Mouse (Mus musculus): ENCODE data around the gene Blvra. TPM values are rescaled to one million over a fixed set of nuclear protein-coding genes. Genes with fewer than 3 reads are reported as not detected.

Gene Blvra
- total RNA-seq (2014; fragmentation: Nextera tagmentation) (17.3 and 18.3 TPM in 2 replicates), total RNA-seq (2017) (30.6 and 35.4 TPM in 2 replicates), polyA plus RNA-seq (2012) (2.0 and 3.1 TPM in 2 replicates)

DNA sequence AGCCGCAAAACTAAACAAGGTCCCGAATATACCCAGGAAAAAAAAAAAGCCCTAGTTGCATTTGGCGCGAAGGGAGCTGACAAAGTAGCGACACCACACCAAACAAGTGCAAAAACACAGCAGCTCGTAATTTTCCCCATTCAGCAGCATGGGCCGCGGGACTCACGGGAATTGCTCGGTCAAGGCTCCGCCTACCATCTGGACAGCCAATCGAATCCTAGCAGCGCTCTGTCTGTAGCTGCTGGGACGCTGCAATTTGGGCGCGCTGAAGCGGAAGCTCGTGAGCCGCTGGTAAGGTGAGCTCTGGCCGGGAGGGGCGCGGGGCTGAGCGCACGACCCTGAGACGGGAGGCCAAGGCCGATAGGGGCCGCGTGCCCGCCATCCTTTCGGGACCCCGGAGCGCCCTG lies at the start of gene Blvra:
TSS of gene Blvra (plus strand) at position 231 of the 407 bp plus-strand sequence.
- H3K4me3 ChIP-seq (ENCODE audit: low read depth, low read length), result peak within 1 kb of the TSS; percentile 76
- peak; percentile 99 for ATAC-seq (ENCODE audit: extremely low read depth, insufficient number of reproducible peaks, low FRiP score, poor library complexity, severe bottlenecking)
- peaks cover 19% of the 10 kb centered on the region for H3K4me1 ChIP-seq (ENCODE audit: insufficient read depth, low read depth, low read length)
- H3K9me3 ChIP-seq (replicated peaks), result no peaks in the 10 kb centered on the region
- peak; percentile 91 for DNase-seq (ENCODE audit: low spot score)
- H3K36me3 ChIP-seq (replicated peaks), result peaks cover 32% of the 10 kb centered on the region
- TF ChIP-seq GATA2 (IDR thresholded peaks at IDR 0.05; ENCODE audit: borderline replicate concordance, low read depth, low read length) (no peak), CTCF (IDR thresholded peaks at IDR 0.05; ENCODE audit: low read depth, low read length) (no peak)
- H3K27me3 ChIP-seq (ENCODE audit: insufficient read depth, low read length), result no peaks in the 10 kb centered on the region

DNA sequence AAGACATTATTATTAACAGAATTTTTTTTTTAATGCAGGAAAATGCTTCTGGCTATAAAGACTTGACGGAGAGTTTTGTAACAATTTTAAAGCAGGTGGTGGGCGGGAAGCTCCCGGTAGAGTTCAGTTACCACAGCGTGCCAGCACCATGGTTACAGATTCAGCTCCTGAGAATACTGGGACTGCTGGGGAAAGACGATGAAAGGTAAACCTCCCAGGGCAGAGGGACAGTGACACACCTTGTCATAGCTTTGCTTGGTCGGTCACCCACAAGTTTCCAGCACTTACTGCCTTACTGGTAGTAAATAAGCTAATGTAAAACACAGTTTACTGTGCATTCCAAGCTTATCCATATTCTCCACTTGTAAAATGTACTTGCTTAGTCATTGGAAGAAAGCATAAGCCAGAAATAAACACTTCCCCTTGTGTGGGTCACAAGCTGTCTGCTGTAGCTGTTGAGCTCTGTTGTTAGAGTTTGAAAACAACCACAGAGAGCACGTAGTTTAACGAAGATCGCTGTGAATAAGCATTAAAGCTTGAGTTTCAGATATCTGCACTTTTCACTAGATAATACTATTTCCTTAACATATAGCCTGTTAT lies 35.4 kb upstream of the Blvra start:
- Histone ChIP-seq H3K36me3 (replicated peaks) (peaks cover 63% of the 10 kb centered on the region), H3K4me3 (ENCODE audit: low read depth, low read length) (no peak overlapping the region)
- ATAC-seq (ENCODE audit: extremely low read depth, insufficient number of reproducible peaks, low FRiP score, poor library complexity, severe bottlenecking), result no peak

DNA sequence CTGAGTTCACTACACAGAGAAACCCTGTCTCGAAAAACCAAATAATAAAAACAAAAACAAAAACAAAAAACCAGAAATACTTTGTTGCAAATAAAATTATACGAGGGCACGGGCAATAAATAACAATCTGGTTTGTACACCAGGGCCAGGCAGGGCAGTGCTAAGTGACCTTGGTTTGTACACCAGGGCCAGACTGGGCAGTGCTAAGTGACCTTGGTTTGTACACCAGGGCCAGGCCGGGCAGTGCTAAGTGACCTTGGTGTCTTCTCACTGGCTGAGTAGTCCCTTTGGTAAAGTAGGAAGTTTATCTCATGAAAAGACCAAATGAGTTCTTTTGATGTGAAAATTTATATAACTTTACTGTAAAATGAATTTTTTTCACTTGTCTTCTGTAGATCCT lies 33.2 kb upstream of the Blvra start:
- peaks cover 64% of the 10 kb centered on the region for H3K36me3 ChIP-seq (replicated peaks)
- no peak for DNase-seq (ENCODE audit: low spot score)

More for the DNA sequence above, 35.4 kb upstream of the Blvra start:
- Histone ChIP-seq H3K27me3 (ENCODE audit: insufficient read depth, low read length) (no peaks in the 10 kb centered on the region), H3K4me1 (ENCODE audit: insufficient read depth, low read depth, low read length) (no peaks in the 10 kb centered on the region), H3K9me3 (replicated peaks) (no peaks in the 10 kb centered on the region)
- no peak for DNase-seq (ENCODE audit: low spot score)
- no peak for TF ChIP-seq GATA2 (IDR thresholded peaks at IDR 0.05; ENCODE audit: borderline replicate concordance, low read depth, low read length)
- TF ChIP-seq GATA1 (IDR thresholded peaks at IDR 0.05; ENCODE audit: borderline replicate concordance, low read length), result no peak
- no peak for TF ChIP-seq TAL1 (conservative IDR thresholded peaks at IDR 0.05; ENCODE audit: low read depth, low read length)

DNA sequence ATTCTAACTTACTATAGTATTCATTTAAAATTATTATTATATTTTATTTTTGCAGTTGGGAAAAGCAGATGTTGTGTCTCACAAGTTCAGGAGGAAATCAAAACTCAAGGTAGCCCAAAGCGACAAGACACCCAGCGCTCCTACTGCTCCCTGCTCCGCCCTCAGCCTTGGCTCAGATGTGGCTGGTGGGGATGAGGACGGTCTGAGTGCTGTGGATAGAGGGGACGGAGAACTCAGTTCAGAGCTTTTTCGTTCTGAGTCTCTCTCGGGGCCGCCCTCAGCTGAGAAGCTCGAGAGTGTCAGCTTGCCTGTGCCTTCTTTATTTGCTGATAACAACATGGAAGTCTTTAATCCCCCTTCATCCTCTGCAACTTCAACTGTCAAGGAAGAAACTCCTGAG lies 9.0 kb upstream of the Blvra start:
- Histone ChIP-seq H3K4me3 (ENCODE audit: low read depth, low read length) (no peak overlapping the region), H3K36me3 (replicated peaks) (peaks cover 62% of the 10 kb centered on the region)
- no peak for ATAC-seq (ENCODE audit: extremely low read depth, insufficient number of reproducible peaks, low FRiP score, poor library complexity, severe bottlenecking)

More for the DNA sequence above, 33.2 kb upstream of the Blvra start:
- H3K4me1 ChIP-seq (ENCODE audit: insufficient read depth, low read depth, low read length), result no peaks in the 10 kb centered on the region
- TF ChIP-seq POLR2AphosphoS5 (IDR thresholded peaks at IDR 0.05; ENCODE audit: insufficient replicate concordance, low read depth, low read length) (no peak), CTCF (IDR thresholded peaks at IDR 0.05; ENCODE audit: low read depth, low read length) (no peak), GATA1 (IDR thresholded peaks at IDR 0.05; ENCODE audit: borderline replicate concordance, low read length) (no peak), GATA2 (IDR thresholded peaks at IDR 0.05; ENCODE audit: borderline replicate concordance, low read depth, low read length) (no peak), TAL1 (conservative IDR thresholded peaks at IDR 0.05; ENCODE audit: low read depth, low read length) (no peak)
- H3K27me3 ChIP-seq (ENCODE audit: insufficient read depth, low read length), result no peaks in the 10 kb centered on the region
- no peaks in the 10 kb centered on the region for H3K9me3 ChIP-seq (replicated peaks)
- ATAC-seq (ENCODE audit: extremely low read depth, insufficient number of reproducible peaks, low FRiP score, poor library complexity, severe bottlenecking), result no peak
- no peak overlapping the region for H3K4me3 ChIP-seq (ENCODE audit: low read depth, low read length)

DNA sequence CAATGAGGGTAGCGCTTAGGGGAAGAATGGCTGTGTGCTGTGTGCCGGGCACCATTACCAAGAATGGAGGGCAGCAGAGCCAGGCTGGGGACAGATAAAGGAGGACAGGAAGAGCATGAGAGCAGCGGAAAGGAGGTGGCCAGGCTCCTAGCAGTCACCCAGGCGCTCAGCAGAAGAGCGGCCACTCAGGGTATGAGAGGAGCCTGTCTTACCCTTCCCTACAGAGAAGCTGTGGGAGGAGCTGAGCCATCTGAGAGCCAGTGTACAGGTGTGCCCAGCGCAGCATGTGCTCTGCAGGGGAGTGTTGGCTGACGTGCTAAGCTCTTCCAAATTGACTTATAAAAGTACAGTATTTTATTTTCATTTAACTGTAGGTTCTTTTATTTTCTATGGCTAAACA lies 1.7 kb upstream of the Blvra start:
- Histone ChIP-seq H3K36me3 (replicated peaks) (peaks cover 31% of the 10 kb centered on the region), H3K4me3 (ENCODE audit: low read depth, low read length) (no peak overlapping the region), H3K9me3 (replicated peaks) (no peaks in the 10 kb centered on the region), H3K27me3 (ENCODE audit: insufficient read depth, low read length) (no peaks in the 10 kb centered on the region), H3K4me1 (ENCODE audit: insufficient read depth, low read depth, low read length) (peaks cover 19% of the 10 kb centered on the region)
- DNase-seq (ENCODE audit: low spot score) (no peak), ATAC-seq (ENCODE audit: extremely low read depth, insufficient number of reproducible peaks, low FRiP score, poor library complexity, severe bottlenecking) (no peak)
- no peak for TF ChIP-seq GATA2 (IDR thresholded peaks at IDR 0.05; ENCODE audit: borderline replicate concordance, low read depth, low read length)
- no peak for TF ChIP-seq POLR2AphosphoS5 (IDR thresholded peaks at IDR 0.05; ENCODE audit: insufficient replicate concordance, low read depth, low read length)
- no peak for TF ChIP-seq TAL1 (conservative IDR thresholded peaks at IDR 0.05; ENCODE audit: low read depth, low read length)
- no peak for TF ChIP-seq GATA1 (IDR thresholded peaks at IDR 0.05; ENCODE audit: borderline replicate concordance, low read length)
- no peak for TF ChIP-seq CTCF (IDR thresholded peaks at IDR 0.05; ENCODE audit: low read depth, low read length)

More for the DNA sequence above, 9.0 kb upstream of the Blvra start:
- DNase-seq (ENCODE audit: low spot score), result no peak
- Histone ChIP-seq H3K9me3 (replicated peaks) (no peaks in the 10 kb centered on the region), H3K27me3 (ENCODE audit: insufficient read depth, low read length) (no peaks in the 10 kb centered on the region), H3K4me1 (ENCODE audit: insufficient read depth, low read depth, low read length) (no peaks in the 10 kb centered on the region)
- no peak for TF ChIP-seq GATA1 (IDR thresholded peaks at IDR 0.05; ENCODE audit: borderline replicate concordance, low read length)

GRCm38 (mm10) chr2:127069781-127070434 lies 557 bp upstream of the Blvra start:
- Histone ChIP-seq H3K36me3 (replicated peaks) (peaks cover 32% of the 10 kb centered on the region), H3K27me3 (ENCODE audit: insufficient read depth, low read length) (no peaks in the 10 kb centered on the region), H3K9me3 (replicated peaks) (no peaks in the 10 kb centered on the region), H3K4me1 (ENCODE audit: insufficient read depth, low read depth, low read length) (peaks cover 19% of the 10 kb centered on the region), H3K4me3 (ENCODE audit: low read depth, low read length) (peak overlapping the region; percentile 76; the same call in 1 of the 2 replicates)
- ATAC-seq (ENCODE audit: extremely low read depth, insufficient number of reproducible peaks, low FRiP score, poor library complexity, severe bottlenecking), result no peak
- no peak for DNase-seq (ENCODE audit: low spot score)
- TF ChIP-seq POLR2AphosphoS5 (IDR thresholded peaks at IDR 0.05; ENCODE audit: insufficient replicate concordance, low read depth, low read length) (no peak), TAL1 (conservative IDR thresholded peaks at IDR 0.05; ENCODE audit: low read depth, low read length) (no peak), GATA2 (IDR thresholded peaks at IDR 0.05; ENCODE audit: borderline replicate concordance, low read depth, low read length) (no peak), CTCF (IDR thresholded peaks at IDR 0.05; ENCODE audit: low read depth, low read length) (no peak), GATA1 (IDR thresholded peaks at IDR 0.05; ENCODE audit: borderline replicate concordance, low read length) (no peak)
